Mouse (Mus musculus) embryonic facial prominence, embryonic 15.5 days (tissue): ENCODE results near the gene Magix. TPM values are rescaled to one million over a fixed set of nuclear protein-coding genes. Genes with fewer than 3 reads are reported as not detected.
"Not testable (repeated sequence)": the region's sequence is repeated elsewhere in the genome, so short reads cannot be mapped to it uniquely, and the experiment has no call there.

ENCODE experiments used
- ATAC-seq: fragments of 200-750 bp; cut with Nextera tagmentation; 2 replicates; pipeline ENCODE4 v1.8.0; 2017; ENCODE audit warnings: low read depth, moderate TSS enrichment; ENCODE audit not compliant: insufficient number of reproducible peaks, low FRiP score, low TSS enrichment
- H3K27ac ChIP-seq: fragments of 300-500 bp; sonication (generic); replicated peaks from 2 replicates; pipeline ENCODE4 v1.5.1; 2015; ENCODE audit warnings: mild to moderate bottlenecking, inconsistent platforms
- H3K27me3 ChIP-seq: fragments of 300-500 bp; sonication (generic); 2 replicates; pipeline ENCODE4 v1.6.1; 2015; ENCODE audit warnings: inconsistent platforms
- H3K36me3 ChIP-seq: fragments of 300-500 bp; sonication (generic); 2 replicates; pipeline ENCODE4 v1.6.1; 2015; ENCODE audit warnings: mild to moderate bottlenecking, inconsistent platforms
- H3K4me1 ChIP-seq: fragments of 300-500 bp; sonication (generic); 2 replicates; pipeline ENCODE4 v1.6.1; 2015; ENCODE audit warnings: inconsistent platforms
- H3K4me2 ChIP-seq: fragments of 300-500 bp; sonication (generic); replicated peaks from 2 replicates; pipeline ENCODE4 v1.6.1; 2015; ENCODE audit warnings: mild to moderate bottlenecking, inconsistent platforms
- H3K4me3 ChIP-seq: fragments of 300-500 bp; sonication (generic); replicated peaks from 2 replicates; pipeline ENCODE4 v1.5.1; 2015; ENCODE audit warnings: mild to moderate bottlenecking, inconsistent platforms
- H3K9ac ChIP-seq: fragments of 300-500 bp; sonication (generic); 2 replicates; pipeline ENCODE4 v1.6.1; 2015; ENCODE audit warnings: inconsistent platforms
- H3K9me3 ChIP-seq: fragments of 300-500 bp; sonication (generic); replicated peaks from 2 replicates; pipeline ENCODE4 v1.6.1; 2016; ENCODE audit warnings: inconsistent platforms
- WGBS: fragments of 180-500 bp; shearing (Covaris S2); methylation state at CpG from one replicate; pipeline ENCODE4 v1.1.7; 2015; 5-methylcytosine and 5-hydroxymethylcytosine counted together
- polyA plus RNA-seq: library from polyadenylated mRNA; unstranded; fragments of >200 nt; fragmentation: Nextera tagmentation; extraction: Ambion mirVana; gene quantifications from 2 replicates; pipeline ENCODE4 v1.2.1, GENCODE M21; 2015

Gene Magix
- polyA plus RNA-seq, 1 experiment from 2014 or later = 0.48 TPM

DNA sequence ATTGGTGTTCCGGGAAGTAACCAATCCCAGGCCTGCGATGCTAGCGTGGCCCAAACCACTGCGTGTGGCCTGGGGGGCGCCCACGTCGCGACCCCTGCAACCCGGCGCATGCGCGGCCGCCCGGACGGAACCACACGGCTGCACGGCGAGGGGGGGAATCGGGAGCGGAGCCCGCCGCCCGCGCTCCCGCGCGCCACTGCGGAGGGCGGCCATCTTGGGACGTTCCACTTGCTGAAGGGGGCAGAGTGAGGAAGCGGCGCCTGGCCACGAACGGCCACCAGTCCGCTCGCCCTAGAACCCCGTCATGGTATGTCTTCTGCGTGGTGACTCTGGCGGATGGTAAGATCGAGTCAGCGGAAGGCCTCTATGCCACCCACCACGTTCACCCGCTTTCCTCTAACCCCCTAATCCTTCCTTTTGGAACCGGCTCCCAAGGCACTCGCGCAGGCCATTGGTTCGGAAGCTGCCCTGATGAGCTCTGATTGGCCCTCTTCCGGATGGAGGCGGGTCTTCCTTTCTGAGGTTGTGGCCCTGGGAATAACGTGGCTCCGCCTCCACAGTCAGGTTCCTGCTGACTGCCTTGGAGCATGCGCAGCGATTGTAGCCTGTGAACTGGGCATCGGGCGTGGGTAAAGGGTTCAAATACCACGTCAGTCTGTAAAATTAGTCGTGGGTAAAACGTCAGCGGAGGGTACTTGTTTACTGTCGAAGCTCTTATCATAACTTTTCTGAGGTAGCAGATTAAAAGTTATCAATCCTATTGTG is 33.3 kb upstream of the Magix start, which contains the start of gene Wdr45:
Gene Wdr45 (plus strand): TSS at position 199 of the 765 bp plus-strand sequence.
- 14% methylated on average over 38 of the region's 60 CpGs for WGBS
- H3K27me3 ChIP-seq, H3K9ac ChIP-seq, H3K36me3 ChIP-seq, H3K4me1 ChIP-seq, H3K9me3 ChIP-seq, H3K27ac ChIP-seq: not testable (repeated sequence)
- Histone ChIP-seq H3K4me2 (peak within 1 kb of the TSS; percentile 40), H3K4me3 (peak within 1 kb of the TSS; percentile 35)
- ATAC-seq = peak; percentile 96

DNA sequence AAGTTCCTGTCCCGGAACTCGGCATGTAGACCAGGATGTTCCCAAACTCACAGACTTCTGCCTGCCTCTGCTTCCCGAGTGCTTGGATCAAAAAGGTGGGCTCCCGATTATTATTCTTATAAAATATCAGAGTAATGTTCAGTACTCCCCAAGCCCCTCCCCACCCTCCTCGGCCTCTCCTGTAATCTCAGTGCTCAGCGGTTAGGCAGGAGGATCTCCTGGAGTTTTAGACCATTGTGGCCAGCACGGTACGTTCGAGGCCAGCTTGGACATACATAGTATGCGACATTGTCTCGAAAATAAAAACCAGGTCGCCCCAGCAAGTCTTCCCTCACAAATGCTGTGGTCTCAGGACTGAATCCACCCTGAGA is 32.7 kb upstream of the Magix start:
- not testable (repeated sequence) for H3K9ac ChIP-seq, H3K27ac ChIP-seq
- peak; percentile 30; the same call in 1 of the 2 replicates for ATAC-seq

DNA sequence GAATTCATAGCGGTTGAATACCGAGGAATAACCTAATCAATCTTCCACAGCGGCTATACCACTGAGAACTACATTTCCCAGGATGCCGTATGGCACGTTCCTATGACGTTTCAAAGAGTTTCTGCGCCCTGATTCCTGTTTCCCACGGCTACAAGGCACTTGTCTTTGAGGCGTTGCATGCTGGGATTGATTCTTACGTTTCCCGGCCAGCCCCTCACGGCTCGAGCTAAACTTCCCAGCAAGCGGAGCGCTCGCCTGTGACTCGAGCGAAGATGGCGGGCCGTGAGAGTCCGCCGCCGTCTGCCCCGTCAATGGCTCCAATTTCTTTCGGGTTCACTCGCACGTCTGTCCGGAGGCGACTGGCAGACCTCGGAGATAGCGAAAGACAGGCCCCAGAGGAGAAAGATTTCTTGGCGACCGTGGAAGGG is 15.9 kb upstream of the Magix start, which contains the start of gene Gpkow:
Gene Gpkow (plus strand): TSS at position 178 of the 428 bp plus-strand sequence.
- peak; percentile 94 for ATAC-seq

More for the DNA sequence above, 32.7 kb upstream of the Magix start:
- 25% methylated on average over 6 of the region's 12 CpGs for WGBS
- not testable (repeated sequence) for H3K9me3 ChIP-seq, H3K27me3 ChIP-seq, H3K36me3 ChIP-seq, H3K4me1 ChIP-seq
- Histone ChIP-seq H3K4me3 (peak overlapping the region; percentile 35), H3K4me2 (peak overlapping the region; percentile 40)

DNA sequence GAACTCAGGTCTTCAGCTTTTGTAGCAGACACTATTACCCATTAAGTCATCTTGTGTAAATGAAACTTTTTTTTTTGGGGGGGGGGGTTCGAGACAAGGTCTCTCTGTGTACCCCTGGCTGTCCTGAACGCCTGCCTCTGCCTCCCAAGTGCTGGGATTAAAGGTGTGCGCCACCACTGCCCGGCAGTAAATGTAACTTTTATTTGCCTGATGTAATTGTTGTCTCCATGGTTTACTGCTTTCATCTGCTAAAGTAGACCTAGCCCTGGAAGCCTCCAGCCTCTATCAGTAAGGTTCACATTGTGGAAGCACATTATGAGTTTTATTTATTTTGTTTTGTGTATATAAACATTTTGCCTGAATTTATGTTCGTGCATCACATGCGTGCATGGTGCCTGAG is 15.5 kb upstream of the Magix start:
- H3K9ac ChIP-seq = no peak overlapping the region
- 0 out of 2 replicates have a peak, but pooled peaks have one; percentile 9 for ATAC-seq

More for the DNA sequence above, 15.9 kb upstream of the Magix start, which contains the start of gene Gpkow:
- peak within 1 kb of the TSS; percentile 51 for H3K9ac ChIP-seq
- H3K9me3 ChIP-seq = no peaks in the 10 kb centered on the region
- H3K4me3 ChIP-seq = peak within 1 kb of the TSS; percentile 55
- 11% methylated on average over 33 of the region's 33 CpGs for WGBS
- H3K27ac ChIP-seq = 0 out of 2 replicates have a peak within 1 kb of the TSS, but pooled peaks have one; percentile 34
- peaks cover 4% of the 10 kb centered on the region; the same call in 1 of the 2 replicates for H3K4me1 ChIP-seq
- H3K27me3 ChIP-seq = no peaks in the 10 kb centered on the region
- H3K36me3 ChIP-seq = 0 out of 2 replicates have a peak, but pooled peaks cover 11% of the 10 kb centered on the region
- H3K4me2 ChIP-seq = peak within 1 kb of the TSS; percentile 49

DNA sequence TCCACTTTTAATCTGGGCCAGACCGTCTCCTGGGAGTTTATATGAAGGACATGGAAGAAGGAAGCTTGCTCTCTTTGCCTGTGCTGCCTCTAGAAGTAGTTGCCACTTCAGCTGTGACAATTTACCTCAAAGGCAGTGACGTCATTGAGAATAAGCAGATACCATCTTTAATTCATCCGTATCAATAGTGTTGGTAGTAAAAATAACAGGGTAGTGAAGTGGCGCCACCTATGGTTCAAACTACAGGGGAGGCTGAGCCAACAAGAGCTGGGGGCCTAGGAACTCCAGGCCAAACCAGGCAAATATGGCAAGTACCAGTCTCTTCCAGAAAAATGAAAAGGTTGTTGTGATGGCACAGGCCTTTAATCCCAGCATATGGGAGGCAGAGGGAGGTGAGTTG is 11.8 kb upstream of the Magix start:
- Histone ChIP-seq H3K36me3 (no peaks in the 10 kb centered on the region), H3K9ac (no peak overlapping the region)
- 37% methylated on average over 4 of the region's 4 CpGs for WGBS

More for the DNA sequence above, 15.5 kb upstream of the Magix start:
- peaks cover 4% of the 10 kb centered on the region; the same call in 1 of the 2 replicates for H3K4me1 ChIP-seq
- peak overlapping the region; percentile 29; the same call in 1 of the 2 replicates for H3K4me2 ChIP-seq
- H3K27me3 ChIP-seq = no peaks in the 10 kb centered on the region
- no peak overlapping the region for H3K27ac ChIP-seq
- 43% methylated on average over 6 of the region's 6 CpGs for WGBS
- H3K4me3 ChIP-seq = peak overlapping the region; percentile 55
- H3K9me3 ChIP-seq = no peaks in the 10 kb centered on the region
- 0 out of 2 replicates have a peak, but pooled peaks cover 7% of the 10 kb centered on the region for H3K36me3 ChIP-seq

DNA sequence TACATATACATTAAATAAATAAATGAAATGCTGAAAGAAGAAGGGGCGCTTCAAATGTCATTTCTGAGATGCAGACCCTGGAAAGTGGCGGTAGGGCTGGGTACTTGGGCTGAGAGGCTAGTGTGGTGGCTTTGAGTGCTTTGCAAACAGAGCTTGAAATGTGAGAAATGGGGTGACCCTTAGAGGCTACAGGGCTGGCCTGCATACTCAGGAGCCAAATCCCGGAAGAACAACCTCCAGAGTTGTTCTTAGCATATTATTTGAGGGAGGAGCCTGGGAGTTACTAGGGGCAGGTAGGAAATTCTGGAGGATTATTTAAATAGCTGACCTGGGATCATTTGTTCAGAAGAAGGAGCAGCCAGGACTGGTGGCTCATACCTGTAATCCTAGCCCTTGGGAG is 9.4 kb upstream of the Magix start:
- H3K4me2 ChIP-seq = no peak overlapping the region
- ATAC-seq = no peak; the same call in 1 of the 2 replicates
- no peak overlapping the region for H3K4me3 ChIP-seq
- H3K36me3 ChIP-seq = no peaks in the 10 kb centered on the region
- no peak overlapping the region for H3K27ac ChIP-seq
- 54% methylated on average over 3 of the region's 3 CpGs for WGBS
- no peak overlapping the region for H3K9ac ChIP-seq
- H3K4me1 ChIP-seq = no peaks in the 10 kb centered on the region
- no peaks in the 10 kb centered on the region for H3K27me3 ChIP-seq
- no peaks in the 10 kb centered on the region for H3K9me3 ChIP-seq

More for the DNA sequence above, 11.8 kb upstream of the Magix start:
- H3K4me1 ChIP-seq = no peaks in the 10 kb centered on the region
- ATAC-seq = no peak
- no peak overlapping the region for H3K4me2 ChIP-seq
- no peaks in the 10 kb centered on the region for H3K9me3 ChIP-seq
- H3K27ac ChIP-seq = no peak overlapping the region
- H3K27me3 ChIP-seq = no peaks in the 10 kb centered on the region
- H3K4me3 ChIP-seq = no peak overlapping the region

DNA sequence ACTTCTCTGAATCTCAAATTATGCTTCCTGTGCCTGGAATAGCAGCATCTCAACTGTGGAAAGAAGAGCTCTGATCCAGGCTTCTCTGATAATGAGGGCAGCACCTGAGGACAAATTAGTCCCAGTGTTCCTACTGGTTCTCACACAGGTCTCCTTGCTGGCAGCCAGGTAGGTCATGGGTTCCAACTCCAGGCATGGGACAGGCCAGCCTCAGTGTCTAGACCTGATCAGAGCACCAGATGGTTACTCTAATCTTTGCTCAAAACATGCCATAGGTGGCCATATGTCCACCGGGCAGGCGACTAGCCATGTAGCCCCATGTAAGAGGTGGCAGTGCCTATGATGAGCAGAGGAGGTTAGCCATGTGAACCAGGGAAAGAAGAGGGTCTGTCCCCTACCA is 7.3 kb upstream of the Magix start:
- no peak overlapping the region for H3K27ac ChIP-seq
- ATAC-seq = no peak
- H3K27me3 ChIP-seq = no peaks in the 10 kb centered on the region
- H3K4me2 ChIP-seq = no peak overlapping the region
- no peaks in the 10 kb centered on the region for H3K4me1 ChIP-seq
- no peaks in the 10 kb centered on the region for H3K9me3 ChIP-seq
- WGBS = 77% methylated on average over 2 of the region's 2 CpGs
- H3K4me3 ChIP-seq = no peak overlapping the region
- no peak overlapping the region for H3K9ac ChIP-seq
- no peaks in the 10 kb centered on the region for H3K36me3 ChIP-seq

DNA sequence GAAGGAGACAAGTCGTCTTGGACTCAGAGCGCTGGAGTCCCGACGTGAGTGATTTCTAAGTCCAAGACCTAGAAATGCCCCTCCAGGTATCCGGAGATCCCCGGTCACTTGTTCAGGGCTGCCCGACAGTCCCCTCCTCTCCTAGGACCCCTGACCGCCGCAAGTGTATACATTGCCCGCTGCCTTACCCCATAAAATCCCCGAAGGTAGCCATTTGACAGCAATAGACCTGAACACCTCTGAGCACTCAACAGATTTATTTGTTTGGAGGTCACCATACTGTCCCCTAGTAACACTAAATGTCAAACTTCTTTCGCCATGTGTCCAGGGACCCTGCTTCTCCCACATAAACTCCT is 1.0 kb downstream of the Magix start:
- Histone ChIP-seq H3K9me3 (no peaks in the 10 kb centered on the region), H3K27me3 (no peaks in the 10 kb centered on the region), H3K4me1 (0 out of 2 replicates have a peak, but pooled peaks cover under 1% of the 10 kb centered on the region), H3K27ac (no peak overlapping the region), H3K9ac (no peak overlapping the region), H3K36me3 (no peaks in the 10 kb centered on the region), H3K4me2 (peak overlapping the region; percentile 56), H3K4me3 (peak overlapping the region; percentile 32)
- 16% methylated on average over 12 of the region's 12 CpGs for WGBS
- 0 out of 2 replicates have a peak, but pooled peaks have one; percentile 31 for ATAC-seq

DNA sequence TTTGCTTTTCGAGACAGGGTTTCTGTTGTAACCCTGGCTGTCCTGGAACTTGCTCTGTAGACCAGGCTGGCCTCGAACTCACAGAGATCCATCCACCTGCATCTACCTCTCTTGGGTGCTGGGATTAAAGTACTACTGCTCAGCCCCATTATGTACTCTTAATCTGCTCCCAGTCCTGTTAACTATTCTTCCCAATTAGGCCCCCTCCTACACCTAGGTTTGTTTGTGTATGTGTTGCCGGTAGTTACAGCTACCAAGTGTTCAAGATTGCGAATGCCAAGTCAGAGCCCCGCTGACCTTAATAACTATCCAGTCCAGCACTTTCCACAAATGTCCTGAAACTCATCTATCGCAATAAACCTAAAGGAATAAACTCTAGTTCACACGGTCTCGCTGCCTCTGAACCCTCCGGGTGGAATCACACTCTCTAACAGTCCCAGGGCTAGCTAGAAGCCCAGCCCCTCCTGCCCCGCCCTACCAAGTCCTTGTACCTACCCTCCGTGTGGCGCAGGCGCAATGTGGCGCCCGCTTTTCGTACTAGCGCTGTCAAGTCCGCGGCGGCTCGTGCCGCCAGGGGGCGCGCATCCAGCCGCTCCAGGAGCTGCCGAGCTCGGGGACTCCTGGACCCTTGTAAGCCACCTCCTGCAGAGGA is 1.5 kb downstream of the Magix start:
- Histone ChIP-seq H3K27ac (no peak overlapping the region; the same call in 1 of the 2 replicates), H3K4me3 (peak overlapping the region; percentile 32), H3K4me1 (0 out of 2 replicates have a peak, but pooled peaks cover 5% of the 10 kb centered on the region), H3K9me3 (no peaks in the 10 kb centered on the region), H3K36me3 (no peaks in the 10 kb centered on the region), H3K9ac (no peak overlapping the region), H3K4me2 (peak overlapping the region; percentile 56), H3K27me3 (no peaks in the 10 kb centered on the region)
- ATAC-seq = peak; percentile 92
- 18% methylated on average over 27 of the region's 27 CpGs for WGBS

DNA sequence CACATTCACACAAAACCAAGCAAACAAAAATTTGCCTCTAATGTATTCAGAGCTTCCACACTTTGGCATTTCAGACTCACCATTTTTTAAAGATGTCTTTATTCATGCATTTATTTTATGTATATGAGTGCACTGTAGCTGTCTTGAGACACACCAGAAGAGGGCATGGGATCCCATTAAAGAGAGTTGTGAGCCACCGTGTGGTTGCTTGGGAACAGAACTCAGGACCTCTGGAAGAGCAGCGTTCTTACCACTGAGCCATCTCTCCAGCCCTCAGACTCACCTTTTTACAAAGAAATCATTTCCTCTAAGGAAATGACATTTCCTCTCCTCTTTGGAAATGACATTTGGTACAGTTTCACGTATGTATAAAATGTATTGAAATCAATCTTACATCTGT is 2.1 kb downstream of the Magix start:
- Histone ChIP-seq H3K4me2 (no peak overlapping the region), H3K9me3 (no peaks in the 10 kb centered on the region), H3K27me3 (no peaks in the 10 kb centered on the region), H3K4me1 (0 out of 2 replicates have a peak, but pooled peaks cover 7% of the 10 kb centered on the region), H3K27ac (no peak overlapping the region), H3K36me3 (no peaks in the 10 kb centered on the region), H3K9ac (no peak overlapping the region), H3K4me3 (no peak overlapping the region)
- no peak for ATAC-seq
- WGBS = 40% methylated on average over 3 of the region's 3 CpGs

DNA sequence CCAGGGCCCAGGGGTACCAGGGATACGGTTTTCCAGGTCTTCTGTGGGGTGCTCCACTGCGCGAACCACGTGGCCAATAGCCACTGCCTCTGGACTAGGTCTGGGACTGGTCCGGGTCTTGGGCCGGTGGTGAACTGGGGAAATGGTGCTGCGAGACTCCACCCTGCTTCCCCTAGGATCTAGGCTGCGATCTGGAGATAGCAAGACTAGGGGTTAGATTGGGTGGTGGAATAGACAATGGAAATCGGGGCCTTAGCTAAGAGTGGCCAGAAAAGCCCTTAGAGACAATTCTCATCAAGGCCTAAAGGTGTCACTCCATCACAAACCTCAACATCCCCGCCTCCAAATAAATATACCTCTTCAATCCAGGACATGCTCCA is 6.1 kb downstream of the Magix start:
- 0 out of 2 replicates have a peak, but pooled peaks cover 7% of the 10 kb centered on the region for H3K4me1 ChIP-seq
- H3K36me3 ChIP-seq = no peaks in the 10 kb centered on the region
- H3K4me3 ChIP-seq = peak overlapping the region; percentile 34
- no peak overlapping the region for H3K9ac ChIP-seq
- H3K9me3 ChIP-seq = no peaks in the 10 kb centered on the region
- H3K4me2 ChIP-seq = peak overlapping the region; percentile 48
- H3K27ac ChIP-seq = peak overlapping the region; percentile 80
- 21% methylated on average over 10 of the region's 10 CpGs for WGBS
- no peaks in the 10 kb centered on the region for H3K27me3 ChIP-seq
- ATAC-seq = no peak
